Mouse (Mus musculus) C2C12 (cell line): ENCODE measurements around the gene Sh3bgrl.

ENCODE experiments used
- CEBPB ChIP-seq: IDR thresholded peaks from one replicate; pipeline ENCODE4 v1.6.1; 2011; ENCODE audit warnings: low read depth, mild to moderate bottlenecking, control low read depth, moderate library complexity
- CTCF ChIP-seq: IDR thresholded peaks from one replicate; pipeline ENCODE4 v1.5.1; 2011; ENCODE audit not compliant: control insufficient read depth, insufficient read depth, insufficient read length
- FOSL1 ChIP-seq: IDR thresholded peaks from one replicate; pipeline ENCODE4 v1.8.0; 2011; ENCODE audit warnings: mild to moderate bottlenecking, low read length; ENCODE audit not compliant: poor library complexity, insufficient read depth, severe bottlenecking
- MAX ChIP-seq: IDR thresholded peaks from one replicate; pipeline ENCODE4 v1.6.1; 2011; ENCODE audit warnings: mild to moderate bottlenecking, control low read depth
- MYOD1 ChIP-seq: IDR thresholded peaks from one replicate; pipeline ENCODE4 v1.6.1; 2011; ENCODE audit warnings: low read depth; ENCODE audit not compliant: control insufficient read depth, insufficient read length
- MYOG ChIP-seq: IDR thresholded peaks from one replicate; pipeline ENCODE4 v1.6.1; 2011; ENCODE audit not compliant: control insufficient read depth, insufficient read length; ENCODE audit errors: extremely low read depth
- USF1 ChIP-seq: IDR thresholded peaks from one replicate; pipeline ENCODE4 v1.6.1; 2011; ENCODE audit warnings: low read depth, mild to moderate bottlenecking, control low read depth, moderate library complexity

DNA sequence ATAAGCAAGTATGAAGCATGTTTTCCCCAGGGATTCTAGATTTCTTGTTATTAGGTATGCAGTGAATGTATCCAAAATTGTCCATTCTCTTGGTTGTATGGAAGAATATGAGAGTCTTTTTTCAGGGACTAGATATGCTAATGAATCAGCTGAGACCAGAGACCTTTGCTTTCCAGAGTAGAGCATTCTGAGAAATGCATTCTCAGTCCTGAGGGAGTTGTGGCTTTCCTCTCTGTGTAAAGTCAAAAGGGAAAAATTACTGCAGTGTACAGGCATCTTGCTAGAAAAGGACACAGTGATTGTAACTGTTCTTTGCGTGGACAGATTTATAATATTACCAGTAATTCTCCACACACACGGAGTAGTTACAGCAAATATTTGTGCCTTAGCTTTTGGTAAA is 38.3 kb downstream of the Sh3bgrl start:
- no peak for TF ChIP-seq CTCF
- no peak for TF ChIP-seq FOSL1
- no peak for TF ChIP-seq MAX
- no peak for TF ChIP-seq MYOD1
- no peak for TF ChIP-seq MYOG
- TF ChIP-seq USF1, result no peak
- no peak for TF ChIP-seq CEBPB
